Mouse (Mus musculus) CD4-positive, CD25-positive, alpha-beta regulatory T cell, adult 2 months (primary cell): Measurements from ENCODE around the gene Slfn5.
"Not testable (repeated sequence)": the region's sequence is repeated elsewhere in the genome, so short reads cannot be mapped to it uniquely, and the experiment has no call there.

Experiments used
- DNase-seq: peaks from one replicate; pipeline ENCODE4 v3.0.0-alpha.2; 2012; ENCODE audit warnings: low read depth, low spot score

Gene Slfn5

DNA sequence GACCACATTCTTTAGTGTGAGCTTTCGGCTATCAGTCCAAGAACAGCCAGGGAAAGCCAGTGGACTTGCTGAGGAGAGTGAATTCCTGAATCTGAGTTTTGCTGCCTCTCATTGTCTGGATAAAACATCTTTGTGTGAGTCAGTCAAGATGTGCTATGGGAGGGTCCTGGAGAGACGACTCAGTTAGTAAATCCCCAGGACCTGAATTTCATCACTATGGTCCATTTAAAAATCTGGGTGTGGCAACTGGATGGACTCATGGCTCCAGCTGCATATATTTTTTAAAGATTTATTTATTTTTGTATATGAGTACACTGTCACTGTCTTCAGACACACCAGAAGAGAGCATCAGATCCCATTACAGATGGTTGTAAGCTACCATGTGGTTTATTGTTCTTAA lies 5.5 kb upstream of the Slfn5 start:
- no peak for DNase-seq

DNA sequence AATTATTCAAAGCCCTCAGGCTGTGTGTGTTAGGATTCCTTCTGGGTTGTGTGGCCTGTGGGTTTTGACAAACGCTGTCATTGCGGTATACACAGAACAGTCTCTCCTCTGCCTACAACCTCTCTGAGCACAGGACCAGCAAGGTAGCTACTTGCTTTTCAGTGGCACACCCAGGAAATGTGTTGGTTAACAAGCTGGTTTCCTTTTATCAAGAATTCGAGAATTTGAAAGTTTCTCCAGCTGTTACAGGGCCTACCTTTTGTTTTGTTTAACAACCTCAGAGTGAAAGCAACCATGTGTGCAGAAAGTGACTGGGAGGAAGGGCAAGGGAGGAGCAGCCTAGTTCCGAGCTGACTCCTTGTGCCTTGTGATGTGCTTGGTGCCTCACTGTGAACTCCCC lies 3.7 kb upstream of the Slfn5 start:
- DNase-seq, result peak; percentile 71

DNA sequence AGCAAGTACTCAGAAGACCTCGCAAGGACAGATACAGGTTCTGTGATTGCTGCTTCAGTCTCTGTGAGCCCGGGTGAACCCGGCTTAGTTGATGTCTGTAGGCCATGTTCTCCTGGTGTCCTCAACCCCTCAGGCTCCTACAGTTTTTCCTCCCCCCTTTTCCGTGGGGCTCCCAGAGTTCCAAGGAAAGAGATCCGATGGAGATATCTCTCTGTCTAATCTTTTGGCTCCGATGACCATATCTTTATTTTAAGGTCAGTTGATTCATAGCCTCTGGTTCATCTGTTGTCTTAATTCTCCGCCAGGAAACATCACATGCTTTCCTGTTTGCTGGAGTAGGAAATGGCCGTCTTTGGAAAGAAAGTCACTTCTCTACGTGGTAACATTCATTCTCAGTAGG lies 2.1 kb upstream of the Slfn5 start:
- no peak for DNase-seq

DNA sequence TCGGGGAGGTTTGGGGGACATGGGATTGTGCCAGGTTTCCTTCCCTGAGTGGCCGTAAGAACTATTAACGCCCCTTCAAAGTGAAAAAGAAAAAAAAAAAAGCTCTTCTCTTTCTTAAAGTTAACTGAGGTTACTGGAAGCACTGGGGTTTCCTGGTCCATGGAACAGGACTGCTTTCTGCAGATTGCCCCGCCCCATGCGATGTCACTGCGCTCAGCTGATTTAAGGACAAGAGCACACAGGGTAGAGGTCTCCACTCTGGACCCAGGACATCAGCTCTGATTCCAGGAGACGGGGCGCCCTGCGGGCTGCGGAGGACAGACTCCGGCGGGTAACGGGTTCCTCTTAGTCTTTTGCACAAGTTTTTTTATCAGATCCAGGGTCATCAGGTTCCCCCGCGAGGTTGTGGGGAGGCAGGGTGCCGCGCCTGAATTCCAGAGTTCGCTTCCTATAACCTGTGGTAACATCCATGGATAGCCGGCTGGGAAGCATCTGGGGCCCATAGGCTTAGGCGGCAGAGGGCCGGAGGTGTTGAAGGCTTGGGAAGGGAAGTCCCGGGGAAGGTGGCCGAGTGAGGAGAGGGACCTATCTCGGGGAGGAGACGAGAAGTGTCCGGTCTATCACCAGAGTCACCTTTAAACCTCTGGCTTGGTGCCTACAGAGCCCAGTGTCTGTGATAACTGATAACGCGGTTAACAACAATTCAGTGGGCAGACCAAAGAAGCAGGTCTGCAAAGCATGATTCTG lies 889 bp downstream of the Slfn5 start:
- peak; percentile 70 for DNase-seq

DNA sequence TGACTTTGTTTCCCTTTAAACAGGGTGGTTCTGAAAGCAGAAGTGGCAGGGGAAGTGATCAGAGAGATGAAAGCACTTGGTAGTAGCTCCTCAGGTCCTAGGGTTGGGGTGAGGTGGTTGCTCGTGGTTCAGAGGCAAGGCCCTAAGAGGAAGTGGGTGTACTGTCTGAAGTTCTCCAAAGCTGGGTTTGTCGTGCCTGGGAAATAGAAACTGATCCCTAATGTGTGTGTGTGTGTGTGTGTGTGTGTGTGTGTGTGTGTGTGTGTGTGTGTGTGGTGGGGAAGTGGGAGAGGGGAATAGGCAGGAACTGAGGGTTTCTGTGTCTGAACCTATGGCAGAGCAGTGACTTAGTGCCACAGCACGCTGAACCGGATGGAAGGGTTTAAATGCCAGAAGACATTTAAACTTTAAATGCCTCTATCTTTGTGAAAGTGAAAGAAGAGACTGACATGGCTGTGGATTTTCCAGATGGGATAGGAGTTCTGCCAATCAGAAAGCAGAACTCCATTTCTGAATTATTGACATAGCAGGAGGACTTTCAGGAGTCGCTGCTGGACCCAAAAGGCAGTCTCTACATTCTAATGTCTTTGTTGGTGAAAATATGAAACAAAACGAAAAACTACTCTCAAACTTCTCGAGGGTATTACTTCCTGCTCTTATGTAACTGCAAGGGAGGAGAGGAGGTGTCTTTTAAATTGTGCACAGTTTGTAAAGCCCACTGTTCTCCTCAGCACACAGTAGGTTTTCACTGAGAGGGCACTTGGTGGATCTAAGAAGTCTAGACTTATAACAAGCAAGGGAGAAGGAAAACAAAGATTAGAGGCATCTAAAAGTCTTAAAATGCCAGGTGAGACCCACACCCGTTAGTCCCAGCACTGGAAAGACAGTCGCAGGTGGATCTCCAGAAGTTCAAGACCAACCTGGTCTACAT lies 1.7 kb downstream of the Slfn5 start:
- DNase-seq, result peak; percentile 81

DNA sequence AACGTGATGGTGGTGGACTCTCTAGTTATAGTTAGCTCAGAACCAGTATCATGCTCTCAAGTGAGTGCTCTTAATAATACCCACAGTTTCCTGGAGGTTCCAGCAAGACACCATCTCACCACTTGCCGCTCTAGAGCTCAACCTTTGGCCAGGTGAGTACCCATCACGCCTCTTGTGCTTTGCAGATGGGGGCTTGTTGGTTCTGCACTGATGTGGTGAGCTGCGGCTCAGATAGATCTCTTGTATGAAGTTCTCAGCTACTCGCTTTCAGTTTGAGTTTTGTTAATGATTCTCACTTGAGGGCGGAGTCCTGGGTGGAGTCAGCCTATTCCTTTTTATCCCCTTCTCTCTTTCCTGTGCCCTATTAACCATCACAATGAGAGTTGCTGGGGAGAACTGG lies 3.5 kb downstream of the Slfn5 start:
- DNase-seq, result peak; percentile 59

DNA sequence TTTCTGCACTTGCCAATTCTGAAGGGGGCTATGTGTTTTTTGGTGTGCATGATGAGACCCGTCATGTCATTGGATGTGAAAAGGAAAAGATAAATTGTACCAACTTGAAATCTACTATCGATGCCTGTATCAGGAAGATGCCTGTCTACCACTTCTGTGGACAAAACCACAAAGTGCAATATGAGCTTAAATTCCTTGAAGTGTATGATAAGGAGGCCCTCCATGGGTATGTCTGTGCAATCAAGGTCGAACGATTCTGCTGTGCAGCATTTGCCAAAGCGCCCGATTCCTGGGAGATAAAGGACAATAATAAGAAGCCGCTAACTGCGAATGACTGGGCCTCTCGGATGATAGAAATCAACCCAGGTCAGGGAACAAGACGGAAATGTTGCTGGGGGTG lies 5.8 kb downstream of the Slfn5 start:
- DNase-seq, result no peak

DNA sequence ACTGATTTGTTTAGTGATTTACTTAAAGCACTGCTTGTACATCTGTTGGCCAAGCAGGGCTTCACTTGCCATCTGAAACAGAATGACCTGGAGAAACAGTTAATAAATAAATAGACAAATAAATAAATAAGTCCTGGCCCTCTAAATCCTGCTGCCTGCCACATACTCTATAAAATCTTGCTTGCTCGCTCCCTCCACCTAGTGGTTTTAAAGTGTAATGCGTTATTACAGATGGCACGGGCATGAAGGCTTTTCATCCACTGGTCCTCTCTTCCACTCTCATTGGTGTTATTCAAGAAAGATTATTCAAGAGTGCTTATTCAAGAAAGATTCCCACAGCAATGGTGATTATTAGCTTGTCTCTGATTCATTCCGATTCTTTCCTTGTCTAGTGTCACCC lies 8.5 kb downstream of the Slfn5 start:
- peak; percentile 77 for DNase-seq

DNA sequence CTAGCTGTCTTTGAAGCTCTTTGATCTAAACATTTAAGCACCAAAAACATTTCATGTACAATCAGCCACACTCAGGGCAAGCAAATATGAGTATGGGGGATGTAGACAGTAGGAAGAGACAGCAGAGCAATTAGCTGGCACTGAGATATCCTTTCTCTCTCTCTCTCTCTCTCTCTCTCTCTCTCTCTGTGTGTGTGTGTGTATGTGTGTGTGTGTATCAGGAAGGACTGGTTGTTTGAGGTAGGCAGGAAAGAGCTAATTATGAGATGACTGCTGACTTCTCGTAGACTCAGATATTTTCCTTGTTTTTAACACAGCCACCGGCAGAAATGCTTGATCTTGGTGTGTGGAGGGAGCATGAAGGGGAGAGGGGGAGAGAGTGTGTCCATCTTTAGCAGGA lies 10.6 kb downstream of the Slfn5 start:
- DNase-seq, result peak; percentile 42

DNA sequence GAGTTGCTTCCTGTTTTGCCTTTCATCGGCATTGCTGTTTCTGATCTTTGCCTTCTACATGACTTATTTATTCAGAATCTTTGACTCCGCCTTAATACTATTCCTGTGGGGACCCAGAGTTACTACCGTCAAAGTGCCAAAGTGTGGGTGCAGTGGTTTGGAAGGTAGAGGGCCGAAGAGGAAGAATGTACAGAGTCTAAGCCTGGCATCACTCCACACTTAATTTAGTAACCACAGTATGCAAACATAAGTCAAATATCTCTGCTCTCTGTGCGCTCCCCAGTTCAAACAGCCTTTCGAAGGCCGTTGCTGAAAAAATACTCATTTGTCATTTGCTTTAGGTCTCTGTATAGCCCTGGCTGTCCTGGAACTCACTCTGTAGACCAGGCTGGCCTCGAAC lies 11.1 kb downstream of the Slfn5 start:
- DNase-seq, result peak; percentile 31

DNA sequence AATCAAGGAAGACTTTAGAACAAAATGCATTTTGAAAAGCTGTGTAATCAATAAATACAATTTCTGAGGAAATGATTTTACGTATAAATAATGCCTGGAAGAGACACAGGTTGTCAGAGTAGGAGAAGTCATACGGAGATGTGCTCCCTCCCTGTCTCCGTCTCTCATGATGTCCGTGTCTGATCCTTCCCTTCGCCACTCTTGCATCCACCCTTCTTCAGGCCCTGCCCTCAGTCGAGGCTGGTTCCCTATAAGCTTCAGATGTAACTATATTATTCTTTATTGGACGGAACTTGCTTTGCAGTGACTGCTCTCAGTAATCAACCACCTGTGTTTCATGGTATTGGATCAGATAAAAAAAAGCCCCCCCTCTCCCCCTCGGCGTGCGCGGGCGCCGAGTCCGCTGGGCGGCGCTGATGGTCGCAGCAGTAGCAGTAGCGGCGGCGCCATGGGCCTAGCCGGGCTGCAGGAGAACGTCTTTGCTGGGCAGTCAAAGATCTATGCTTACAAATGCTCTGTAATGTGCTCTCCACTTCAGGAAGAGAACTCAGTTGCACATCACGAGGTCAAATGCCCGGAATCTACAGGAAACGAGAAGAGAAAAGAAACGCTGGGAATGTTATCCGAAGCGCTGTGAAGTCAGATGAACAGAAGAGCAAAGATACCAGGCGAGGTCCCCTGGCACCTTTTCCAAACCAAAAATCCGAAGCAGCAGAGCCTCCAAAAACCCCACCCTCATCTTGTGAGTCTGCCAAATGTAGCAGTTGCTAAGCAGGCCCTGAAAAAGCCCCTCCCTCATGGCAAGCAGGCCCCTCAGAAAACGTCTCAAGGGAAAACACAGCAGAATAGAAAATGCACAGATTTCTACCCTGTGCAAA lies 19.8 kb downstream of the Slfn5 start:
- peak; percentile 72 for DNase-seq

DNA sequence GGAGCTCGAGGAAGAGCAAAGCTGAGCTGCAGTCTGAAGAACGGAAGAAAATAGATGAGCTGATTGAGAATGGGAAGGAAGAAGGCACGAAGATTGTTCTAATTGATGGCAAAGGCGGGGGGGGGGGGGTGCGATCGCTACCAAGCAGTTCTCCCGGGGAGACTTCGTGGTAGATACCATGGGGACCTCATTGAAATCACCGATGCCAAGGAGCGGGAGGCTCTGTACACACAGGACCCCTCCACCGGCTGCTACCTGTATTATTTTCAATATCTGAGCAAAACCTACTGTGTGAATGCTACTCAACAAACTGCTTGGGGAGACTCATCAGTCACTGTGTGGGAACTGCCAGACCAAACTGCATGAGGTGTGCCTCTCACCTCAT lies 20.4 kb downstream of the Slfn5 start:
- no peak for DNase-seq

DNA sequence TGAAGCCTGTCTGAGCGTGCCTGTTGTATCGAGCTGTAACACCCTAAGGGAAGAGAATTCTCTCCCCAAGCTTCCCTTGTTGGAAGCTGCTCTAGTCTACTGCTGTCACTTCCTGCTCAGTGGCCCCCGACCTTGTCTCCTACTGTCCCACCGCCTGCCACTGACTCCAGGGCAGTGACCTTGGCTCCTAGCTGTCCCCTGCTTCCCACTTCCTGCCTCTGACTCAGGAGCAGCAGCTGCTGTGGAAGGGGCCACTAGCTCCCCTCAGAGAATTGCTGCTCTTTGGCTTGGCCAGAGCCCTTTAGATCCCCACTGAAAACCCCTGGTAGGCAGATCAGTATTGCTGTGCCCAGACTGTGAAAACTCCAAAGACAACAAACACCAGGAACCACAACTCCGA lies 22.8 kb downstream of the Slfn5 start:
- no peak for DNase-seq

DNA sequence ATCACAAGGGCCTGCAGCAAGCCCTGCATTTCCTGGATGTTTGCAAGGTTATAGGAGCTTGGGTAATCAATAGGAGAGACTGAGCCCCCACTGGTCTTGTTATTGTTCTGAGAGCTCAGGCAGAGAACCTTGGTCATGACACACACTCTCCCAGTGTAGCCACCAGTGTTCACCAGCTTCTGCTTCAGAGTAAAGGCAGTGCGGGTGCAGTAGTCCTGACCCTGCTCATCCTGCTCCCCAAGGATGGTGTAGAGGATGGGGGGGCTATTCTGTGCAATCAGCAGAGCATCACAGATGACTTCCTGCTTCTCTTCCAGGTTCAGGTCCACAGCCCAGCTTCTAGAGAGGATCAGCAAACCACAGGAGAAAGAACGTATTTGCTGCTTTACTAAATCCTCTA lies 31.3 kb downstream of the Slfn5 start:
- DNase-seq, result not testable (repeated sequence)

DNA sequence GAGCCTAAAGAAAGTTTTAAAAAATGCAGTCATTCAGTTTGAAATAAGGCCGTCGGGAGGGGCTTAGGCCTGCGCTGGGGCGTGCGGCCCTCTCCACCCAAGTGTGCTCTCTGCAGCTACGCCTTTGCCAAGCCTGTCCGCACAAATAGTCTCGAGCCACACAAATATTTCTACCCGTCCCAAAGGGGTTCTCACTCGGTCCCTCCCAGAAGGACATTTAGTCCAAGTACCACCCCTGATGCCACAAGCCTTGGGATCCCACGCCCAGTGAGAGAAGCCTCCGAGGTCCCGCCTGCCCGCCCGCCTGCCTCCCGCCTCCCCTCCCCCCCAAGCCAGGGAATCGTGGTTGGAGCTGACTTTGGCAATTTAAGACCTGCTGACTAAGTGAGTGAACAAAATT lies 32.0 kb downstream of the Slfn5 start:
- no peak for DNase-seq

DNA sequence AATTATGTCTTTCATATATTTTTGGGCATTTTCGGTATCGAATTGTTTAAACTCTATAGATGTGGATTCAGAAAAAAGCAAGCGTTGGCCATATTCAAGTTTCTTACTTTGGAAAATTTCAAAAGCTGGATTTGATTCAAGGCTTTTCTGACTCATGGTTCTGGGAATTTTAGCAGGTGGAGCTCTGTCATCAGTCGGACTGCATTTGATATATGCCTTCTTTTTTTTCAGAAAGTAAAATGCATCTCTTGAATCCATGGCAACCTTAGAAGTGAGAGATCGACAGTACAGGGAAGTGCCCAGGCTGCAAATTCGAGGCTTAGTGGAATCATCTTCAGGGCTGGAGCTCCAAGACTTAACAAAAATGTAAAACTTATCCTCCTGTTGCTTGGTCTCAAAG lies 36.5 kb downstream of the Slfn5 start:
- DNase-seq, result no peak

DNA sequence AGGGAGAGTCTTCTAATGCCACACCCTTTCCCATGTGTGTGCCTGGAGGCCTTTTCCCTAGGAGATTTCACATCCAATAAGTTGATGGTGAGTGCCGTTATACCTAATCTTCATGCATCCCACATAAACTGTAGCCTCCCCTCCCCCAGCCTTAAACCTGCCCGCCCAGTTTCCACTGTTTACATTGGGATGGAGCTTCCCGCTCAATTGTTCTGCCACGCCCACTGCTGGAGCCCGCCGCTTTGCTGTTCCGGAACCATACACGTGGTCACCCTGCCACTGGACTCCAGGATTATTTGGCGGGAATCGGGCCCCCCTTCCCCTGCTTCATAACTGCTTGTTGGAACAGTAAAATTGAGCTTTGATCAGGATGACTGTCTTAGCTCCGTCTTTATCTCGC lies 38.2 kb downstream of the Slfn5 start:
- no peak for DNase-seq

DNA sequence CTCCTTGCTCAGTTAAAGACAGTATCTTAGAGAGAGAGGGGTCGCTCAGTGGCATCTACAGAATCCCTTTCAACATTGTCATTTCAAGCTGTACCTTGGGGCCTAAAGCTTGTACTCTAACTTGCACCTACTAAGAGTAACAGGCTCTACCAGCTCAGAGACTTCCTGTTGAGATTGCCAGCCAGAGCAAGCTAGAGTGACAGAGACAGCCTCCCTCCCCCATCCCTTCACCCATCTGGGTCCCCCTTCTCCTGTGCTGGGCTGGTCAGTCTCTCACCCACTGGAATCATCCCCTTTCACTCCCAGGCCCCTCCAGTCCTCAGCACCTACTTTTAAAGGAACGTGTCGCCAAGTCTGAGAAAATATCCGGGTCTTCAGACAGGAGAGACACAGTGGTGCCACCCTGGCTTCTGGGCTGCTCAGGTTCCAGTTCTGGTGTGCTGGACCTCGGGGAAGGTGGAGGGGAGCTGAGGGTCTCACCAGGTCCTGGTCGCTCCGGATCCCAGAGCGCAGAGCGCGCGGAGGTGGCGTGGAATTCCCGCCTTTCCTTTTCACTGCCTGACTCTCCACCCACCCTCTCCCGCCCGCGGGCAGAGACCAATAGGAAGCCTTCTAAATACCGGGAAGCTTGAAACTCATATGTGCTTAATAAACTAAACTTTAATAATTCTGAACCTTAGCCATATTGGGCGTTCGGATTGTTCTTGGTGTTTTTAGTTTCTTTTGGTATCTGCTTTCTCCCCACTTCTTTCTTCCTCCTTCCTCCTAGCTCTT lies 39.6 kb downstream of the Slfn5 start:
- peak; percentile 67 for DNase-seq

DNA sequence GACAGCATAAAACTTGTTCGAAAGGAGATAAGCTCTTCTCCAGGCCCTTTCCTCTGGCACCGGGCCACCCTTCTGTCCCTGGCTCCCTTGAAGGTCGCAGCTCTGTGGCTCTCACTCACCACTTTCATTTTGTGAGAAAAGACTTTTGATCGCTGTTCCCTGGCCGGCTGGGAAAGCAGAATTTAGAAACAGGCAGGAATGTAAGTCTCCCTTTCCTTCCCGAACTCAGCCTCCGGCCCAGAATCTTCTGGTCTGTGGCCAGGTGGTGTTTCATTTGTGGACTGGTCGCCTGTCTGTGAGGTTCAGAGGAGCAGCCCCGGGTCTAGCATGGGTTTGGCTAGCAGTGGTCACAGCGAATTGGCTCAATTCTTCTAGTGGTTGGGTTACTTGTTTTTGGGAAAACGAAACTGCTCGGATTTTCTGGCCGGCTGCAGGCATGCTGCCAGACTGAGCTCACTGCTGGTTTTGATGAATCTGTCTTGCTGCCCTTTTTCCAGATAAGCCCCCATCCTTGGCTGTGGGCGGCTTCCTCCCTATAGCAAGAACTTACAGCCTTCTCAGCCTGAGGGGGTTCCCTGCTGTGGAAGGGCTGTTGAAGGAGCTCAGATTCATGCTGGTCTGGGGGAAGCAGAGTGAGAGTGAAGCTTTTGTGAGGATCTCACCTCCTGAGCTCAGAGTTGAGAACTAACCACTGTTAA lies 40.5 kb downstream of the Slfn5 start, which contains the start of gene Slfn9:
Slfn9 (minus strand) TSS at position 362 of the 698 bp plus-strand sequence.
- peak; percentile 55 for DNase-seq

DNA sequence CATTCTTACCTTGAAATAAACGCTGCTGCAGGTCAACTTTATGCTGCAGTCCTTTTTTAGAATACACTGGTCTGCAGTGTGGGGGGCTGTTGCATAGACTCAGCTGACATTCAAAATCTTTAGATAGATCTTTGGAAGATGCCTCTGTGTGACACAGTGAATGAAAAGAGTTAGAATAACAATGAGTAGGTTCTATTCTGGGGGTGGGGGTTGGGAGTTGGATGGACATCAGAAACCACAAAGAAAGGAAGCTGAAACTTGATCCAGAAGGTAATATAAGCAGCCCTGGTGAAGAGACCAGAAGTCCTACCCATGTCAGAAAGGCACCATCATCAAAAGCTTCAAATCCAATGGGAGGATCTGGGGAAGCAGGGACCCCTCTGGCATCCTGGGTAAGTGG lies 62.2 kb downstream of the Slfn5 start:
- DNase-seq, result no peak
